8 mouse cellular contexts compared by ENCODE assay signal in genomic region chr10:81542727-81543460, GRCm38 (mm10). TPM values are rescaled to one million over a fixed set of nuclear protein-coding genes. Genes with fewer than 3 reads are reported as not detected.
A peak's percentile ranks its signal among the peaks of the same experiment; 100 is the strongest.
DNase-seq lines count a peak whose midpoint lies in the region; ATAC-seq lines count a peak whose summit lies in the region.

No protein-coding gene starts in this region.

- no peak overlapping the region for H3K27ac ChIP-seq in heart, embryonic 15.5 days
- no peak overlapping the region for H3K27ac ChIP-seq in embryonic facial prominence, embryonic 11.5 days (replicated peaks; ENCODE audit: low read depth, low read length)
- no peak overlapping the region for H3K27ac ChIP-seq in hindbrain, embryonic 15.5 days (replicated peaks)
- no peak overlapping the region for H3K27ac ChIP-seq in midbrain, embryonic 14.5 days (replicated peaks; ENCODE audit: low read depth, low read length)

- no peaks in the 10 kb centered on the region for H3K27me3 ChIP-seq in heart, embryonic 15.5 days
- H3K27me3 ChIP-seq in embryonic facial prominence, embryonic 11.5 days (ENCODE audit: control insufficient read depth, insufficient read depth, low read length), result no peaks in the 10 kb centered on the region
- no peaks in the 10 kb centered on the region for H3K27me3 ChIP-seq in hindbrain, embryonic 15.5 days
- no peaks in the 10 kb centered on the region for H3K27me3 ChIP-seq in midbrain, embryonic 14.5 days (ENCODE audit: control insufficient read depth, insufficient read depth, low read length)

- H3K4me1 ChIP-seq in heart, embryonic 15.5 days (replicated peaks), result peaks cover 36% of the 10 kb centered on the region
- peaks cover 5% of the 10 kb centered on the region for H3K4me1 ChIP-seq in embryonic facial prominence, embryonic 11.5 days (ENCODE audit: control insufficient read depth, insufficient read depth, low read length)
- H3K4me1 ChIP-seq in hindbrain, embryonic 15.5 days (replicated peaks), result peaks cover 40% of the 10 kb centered on the region
- H3K4me1 ChIP-seq in midbrain, embryonic 14.5 days (ENCODE audit: control insufficient read depth, insufficient read depth, low read length), result peaks cover 24% of the 10 kb centered on the region

- DNase-seq in heart, postnatal 14 days, result no peak
- no peak for DNase-seq in embryonic facial prominence, embryonic 11.5 days (ENCODE audit: low spot score)
- no peak for DNase-seq in midbrain, embryonic 14.5 days
- DNase-seq in retina, embryonic 14.5 days (ENCODE audit: low spot score), result no peak
- DNase-seq in ovary, postnatal 10 days (ENCODE audit: low spot score), result no peak
- no peak for DNase-seq in layer of hippocampus, adult 11-12 months (ENCODE audit: low spot score)

- 74% methylated on average over 7 of the region's 7 CpGs for WGBS in heart, embryonic 15.5 days
- 76% methylated on average over 7 of the region's 7 CpGs for WGBS in embryonic facial prominence, embryonic 11.5 days
- WGBS in hindbrain, embryonic 15.5 days, result 82% methylated on average over 7 of the region's 7 CpGs
- 77% methylated on average over 7 of the region's 7 CpGs for WGBS in midbrain, embryonic 14.5 days

- H3K36me3 ChIP-seq in heart, embryonic 15.5 days, result no peaks in the 10 kb centered on the region
- no peaks in the 10 kb centered on the region; the same call in 1 of the 2 replicates for H3K36me3 ChIP-seq in embryonic facial prominence, embryonic 11.5 days (replicated peaks; ENCODE audit: control insufficient read depth, insufficient read depth, low read depth, low read length)
- H3K36me3 ChIP-seq in hindbrain, embryonic 15.5 days, result no peaks in the 10 kb centered on the region
- H3K36me3 ChIP-seq in midbrain, embryonic 14.5 days (ENCODE audit: control insufficient read depth, insufficient read depth, low read length), result 0 out of 2 replicates have a peak, but pooled peaks cover 6% of the 10 kb centered on the region

- no peak for ATAC-seq in heart, embryonic 15.5 days (replicated peaks; ENCODE audit: insufficient number of reproducible peaks, insufficient read depth, low FRiP score, low read depth)
- no peak for ATAC-seq in embryonic facial prominence, embryonic 11.5 days (replicated peaks; ENCODE audit: insufficient number of reproducible peaks, low FRiP score, low TSS enrichment, low read depth)
- ATAC-seq in hindbrain, embryonic 15.5 days (ENCODE audit: low FRiP score, low read depth), result no peak
- ATAC-seq in midbrain, embryonic 14.5 days (ENCODE audit: low FRiP score, low TSS enrichment), result no peak

- intact Hi-C loops in heart, postnatal 14 days (cut with DNase I), result loop anchor here (10.0 kb wide), 1 partner anchor 158 kb away; the partner anchor contains the start of genes Dohh, Gm48551 and Gm48552

- H3K4me2 ChIP-seq in heart, embryonic 15.5 days, result peak overlapping the region; percentile 80
- H3K4me2 ChIP-seq in embryonic facial prominence, embryonic 11.5 days (ENCODE audit: low read depth, low read length), result no peak overlapping the region
- peak overlapping the region; percentile 92 for H3K4me2 ChIP-seq in hindbrain, embryonic 15.5 days
- peak overlapping the region; percentile 95 for H3K4me2 ChIP-seq in midbrain, embryonic 14.5 days (ENCODE audit: low read length)

- H3K9me3 ChIP-seq in heart, embryonic 15.5 days (replicated peaks), result no peaks in the 10 kb centered on the region
- no peaks in the 10 kb centered on the region for H3K9me3 ChIP-seq in embryonic facial prominence, embryonic 11.5 days (replicated peaks; ENCODE audit: control insufficient read depth, low read length)
- no peaks in the 10 kb centered on the region for H3K9me3 ChIP-seq in hindbrain, embryonic 15.5 days
- no peaks in the 10 kb centered on the region for H3K9me3 ChIP-seq in midbrain, embryonic 14.5 days (ENCODE audit: control insufficient read depth, low read length)

- peak overlapping the region; percentile 78; the same call in 1 of the 2 replicates for H3K4me3 ChIP-seq in heart, embryonic 15.5 days
- peak overlapping the region; percentile 6; the same call in 1 of the 2 replicates for H3K4me3 ChIP-seq in embryonic facial prominence, embryonic 11.5 days (ENCODE audit: low read depth, low read length)
- peak overlapping the region; percentile 88 for H3K4me3 ChIP-seq in hindbrain, embryonic 15.5 days
- 0 out of 2 replicates have a peak overlapping the region, but pooled peaks have one; percentile 5 for H3K4me3 ChIP-seq in midbrain, embryonic 14.5 days (replicated peaks; ENCODE audit: low read depth, low read length)

- peak overlapping the region; percentile 88 for H3K9ac ChIP-seq in heart, embryonic 15.5 days
- 0 out of 2 replicates have a peak overlapping the region, but pooled peaks have one; percentile 18 for H3K9ac ChIP-seq in embryonic facial prominence, embryonic 11.5 days (replicated peaks; ENCODE audit: low read length)
- peak overlapping the region; percentile 79; the same call in 1 of the 2 replicates for H3K9ac ChIP-seq in hindbrain, embryonic 15.5 days
- peak overlapping the region; percentile 91; the same call in 1 of the 2 replicates for H3K9ac ChIP-seq in midbrain, embryonic 14.5 days (replicated peaks; ENCODE audit: low read length)

RNA-seq across cellular contexts. Expression of gene Gna11, which starts 2.1 kb away (rescaled TPM):
- polyA plus RNA-seq in heart, embryonic 15.5 days (2015; fragmentation: Nextera tagmentation; extraction: Ambion mirVana), result 52.1 and 64.1 TPM in 2 replicates
- 10 to 100 TPM; 50.6 to 51.6 TPM for total RNA-seq in heart, postnatal 14 days (2021)
- polyA plus RNA-seq in embryonic facial prominence, embryonic 11.5 days (2014; fragmentation: Nextera tagmentation; extraction: Ambion mirVana), result 62.0 and 68.6 TPM in 2 replicates
- 94.3 and 109 TPM in 2 replicates for polyA plus RNA-seq in hindbrain, embryonic 15.5 days (2015; fragmentation: Nextera tagmentation; extraction: Ambion mirVana)
- 86.7 and 102 TPM in 2 replicates for polyA plus RNA-seq in midbrain, embryonic 14.5 days (2014; fragmentation: Nextera tagmentation; extraction: Ambion mirVana)

RNA-seq across cellular contexts. Expression of gene Aes, which starts 16.4 kb away (rescaled TPM):
- polyA plus RNA-seq in heart, embryonic 15.5 days (2015; fragmentation: Nextera tagmentation; extraction: Ambion mirVana), result 650 and 761 TPM in 2 replicates
- total RNA-seq in heart, postnatal 14 days (2021), result 100 to 1,000 TPM; 900 to 948 TPM
- polyA plus RNA-seq in embryonic facial prominence, embryonic 11.5 days (2014; fragmentation: Nextera tagmentation; extraction: Ambion mirVana), result 303 and 321 TPM in 2 replicates
- 820 and 884 TPM in 2 replicates for polyA plus RNA-seq in hindbrain, embryonic 15.5 days (2015; fragmentation: Nextera tagmentation; extraction: Ambion mirVana)
- polyA plus RNA-seq in midbrain, embryonic 14.5 days (2014; fragmentation: Nextera tagmentation; extraction: Ambion mirVana), result 485 and 707 TPM in 2 replicates

RNA-seq across cellular contexts. Expression of gene Gna15, which starts 18.9 kb away (rescaled TPM):
- polyA plus RNA-seq in heart, embryonic 15.5 days (2015; fragmentation: Nextera tagmentation; extraction: Ambion mirVana), result 0.64 and 1.6 TPM in 2 replicates
- under 1 TPM; 0.73 to 0.76 TPM for total RNA-seq in heart, postnatal 14 days (2021)
- polyA plus RNA-seq in embryonic facial prominence, embryonic 11.5 days (2014; fragmentation: Nextera tagmentation; extraction: Ambion mirVana), result 0.77 and 0.92 TPM in 2 replicates
- polyA plus RNA-seq in hindbrain, embryonic 15.5 days (2015; fragmentation: Nextera tagmentation; extraction: Ambion mirVana), result 1.1 and 1.2 TPM in 2 replicates
- 0.69 and 0.88 TPM in 2 replicates for polyA plus RNA-seq in midbrain, embryonic 14.5 days (2014; fragmentation: Nextera tagmentation; extraction: Ambion mirVana)

RNA-seq across cellular contexts. Expression of gene Tle2, which starts 31.5 kb away (rescaled TPM):
- 23.6 and 29.3 TPM in 2 replicates for polyA plus RNA-seq in heart, embryonic 15.5 days (2015; fragmentation: Nextera tagmentation; extraction: Ambion mirVana)
- 10 to 100 TPM in 1 of 2 experiments, 1 to 10 TPM in 1; 9.4 to 11.2 TPM for total RNA-seq in heart, postnatal 14 days (2021)
- 14.1 and 15.3 TPM in 2 replicates for polyA plus RNA-seq in embryonic facial prominence, embryonic 11.5 days (2014; fragmentation: Nextera tagmentation; extraction: Ambion mirVana)
- 46.6 and 46.9 TPM in 2 replicates for polyA plus RNA-seq in hindbrain, embryonic 15.5 days (2015; fragmentation: Nextera tagmentation; extraction: Ambion mirVana)
- 20.4 and 25.7 TPM in 2 replicates for polyA plus RNA-seq in midbrain, embryonic 14.5 days (2014; fragmentation: Nextera tagmentation; extraction: Ambion mirVana)

RNA-seq across cellular contexts. Expression of gene S1pr4, which starts 43.0 kb away (rescaled TPM):
- 0.47 and 1.5 TPM in 2 replicates for polyA plus RNA-seq in heart, embryonic 15.5 days (2015; fragmentation: Nextera tagmentation; extraction: Ambion mirVana)
- total RNA-seq in heart, postnatal 14 days (2021), result 1 to 10 TPM in 1 of 2 experiments, under 1 TPM in 1; 0.96 to 1.2 TPM
- 0.20 and 0.31 TPM in 2 replicates for polyA plus RNA-seq in embryonic facial prominence, embryonic 11.5 days (2014; fragmentation: Nextera tagmentation; extraction: Ambion mirVana)
- polyA plus RNA-seq in hindbrain, embryonic 15.5 days (2015; fragmentation: Nextera tagmentation; extraction: Ambion mirVana), result 0.83 and 0.86 TPM in 2 replicates
- 0.34 and 0.47 TPM in 2 replicates for polyA plus RNA-seq in midbrain, embryonic 14.5 days (2014; fragmentation: Nextera tagmentation; extraction: Ambion mirVana)

Comparison
In these comparisons a context has a peak if more than half of its experiments do, and no peak if none do; other contexts are left out.
1. H3K4me3 ChIP-seq: peak in every context shown above with its lines; median percentile 88 in hindbrain, embryonic 15.5 days; 78 in heart, embryonic 15.5 days; 6 in embryonic facial prominence, embryonic 11.5 days; 5 in midbrain, embryonic 14.5 days.
2. H3K9ac ChIP-seq: peak in every context shown above with its lines; median percentile 91 in midbrain, embryonic 14.5 days; 88 in heart, embryonic 15.5 days; 79 in hindbrain, embryonic 15.5 days; 18 in embryonic facial prominence, embryonic 11.5 days.